Mouse (Mus musculus): ENCODE data around the gene Mrpl18. TPM values are rescaled to one million over a fixed set of nuclear protein-coding genes. Genes with fewer than 3 reads are reported as not detected.

Gene Mrpl18
- polyA plus RNA-seq, 1 experiment from 2014 or later, result 207 TPM

GRCm38 (mm10) chr17:12872275-12873028 lies 43.7 kb downstream of the Mrpl18 start:
- Histone ChIP-seq H3K36me3 (replicated peaks) (no peaks in the 10 kb centered on the region), H3K27ac (no peak overlapping the region), H3K4me3 (no peak overlapping the region), H3K27me3 (ENCODE audit: poor library complexity, severe bottlenecking) (peaks cover 11% of the 10 kb centered on the region; the same call in 1 of the 2 replicates), H3K9me3 (no peaks in the 10 kb centered on the region), H3K4me1 (peaks cover 12% of the 10 kb centered on the region; the same call in 1 of the 2 replicates)
- DNase-seq (ENCODE audit: extremely low spot score, low spot score), result no peak
- WGBS, result 73% methylated on average over 16 of the region's 16 CpGs

- no peaks in the 10 kb centered on the region for H3K36me3 ChIP-seq (replicated peaks)
- H3K27ac ChIP-seq, result no peak overlapping the region
Measured at GRCm38 (mm10) chr17:12868640-12869039, 47.5 kb downstream of the Mrpl18 start.

GRCm38 (mm10) chr17:12868043-12868442 lies 48.1 kb downstream of the Mrpl18 start, which contains the start of gene Mas1:
Mas1 (minus strand) TSS chr17:12868143.
- Histone ChIP-seq H3K36me3 (replicated peaks) (no peaks in the 10 kb centered on the region), H3K4me3 (no peak within 1 kb of the TSS), H3K4me1 (peaks cover 9% of the 10 kb centered on the region; the same call in 1 of the 2 replicates), H3K27me3 (ENCODE audit: poor library complexity, severe bottlenecking) (peaks cover 11% of the 10 kb centered on the region; the same call in 1 of the 2 replicates), H3K27ac (no peak within 1 kb of the TSS), H3K9me3 (no peaks in the 10 kb centered on the region)
- 63% methylated on average over 2 of the region's 2 CpGs for WGBS
- no peak for DNase-seq (ENCODE audit: extremely low spot score, low spot score)

More at GRCm38 (mm10) chr17:12868640-12869039, 47.5 kb downstream of the Mrpl18 start:
- no peak for DNase-seq (ENCODE audit: extremely low spot score, low spot score)
- H3K9me3 ChIP-seq, result no peaks in the 10 kb centered on the region
- H3K4me3 ChIP-seq, result no peak overlapping the region
- 46% methylated on average over 4 of the region's 4 CpGs for WGBS
- peaks cover 11% of the 10 kb centered on the region; the same call in 1 of the 2 replicates for H3K27me3 ChIP-seq (ENCODE audit: poor library complexity, severe bottlenecking)
- peaks cover 12% of the 10 kb centered on the region; the same call in 1 of the 2 replicates for H3K4me1 ChIP-seq

- peaks cover 3% of the 10 kb centered on the region; the same call in 1 of the 2 replicates for H3K27me3 ChIP-seq (ENCODE audit: poor library complexity, severe bottlenecking)
- H3K27ac ChIP-seq, result no peak overlapping the region
- H3K4me3 ChIP-seq, result no peak overlapping the region
- WGBS, result 89% methylated on average over 10 of the region's 10 CpGs
- H3K4me1 ChIP-seq, result peaks cover 9% of the 10 kb centered on the region; the same call in 1 of the 2 replicates
- no peaks in the 10 kb centered on the region for H3K9me3 ChIP-seq
- DNase-seq (ENCODE audit: extremely low spot score, low spot score), result no peak
- H3K36me3 ChIP-seq (replicated peaks), result no peaks in the 10 kb centered on the region
Measured at GRCm38 (mm10) chr17:12866853-12867252, 49.3 kb downstream of the Mrpl18 start.

- DNase-seq (ENCODE audit: extremely low spot score, low spot score), result no peak
- no peak overlapping the region for H3K4me3 ChIP-seq
- no peaks in the 10 kb centered on the region for H3K9me3 ChIP-seq
- no peak overlapping the region for H3K27ac ChIP-seq
- 64% methylated on average over 3 of the region's 3 CpGs for WGBS
- H3K27me3 ChIP-seq (ENCODE audit: poor library complexity, severe bottlenecking), result 0 out of 2 replicates have a peak, but pooled peaks cover 2% of the 10 kb centered on the region
- peaks cover 9% of the 10 kb centered on the region; the same call in 1 of the 2 replicates for H3K4me1 ChIP-seq
- no peaks in the 10 kb centered on the region for H3K36me3 ChIP-seq (replicated peaks)
Measured at GRCm38 (mm10) chr17:12865407-12865806, 50.7 kb downstream of the Mrpl18 start.

- H3K27ac ChIP-seq, result no peak overlapping the region
Measured at GRCm38 (mm10) chr17:12864111-12864510, 52.0 kb downstream of the Mrpl18 start.

More at GRCm38 (mm10) chr17:12864111-12864510, 52.0 kb downstream of the Mrpl18 start:
- Histone ChIP-seq H3K9me3 (no peaks in the 10 kb centered on the region), H3K36me3 (replicated peaks) (no peaks in the 10 kb centered on the region), H3K4me1 (peaks cover 5% of the 10 kb centered on the region; the same call in 1 of the 2 replicates), H3K27me3 (ENCODE audit: poor library complexity, severe bottlenecking) (no peaks in the 10 kb centered on the region), H3K4me3 (no peak overlapping the region)
- DNase-seq (ENCODE audit: extremely low spot score, low spot score), result no peak

Small RNAs within 50 kb of the gene (microRNA-seq; reads per million reads assigned to microRNA genes)
- gene Gm24085, result not detected

Other genes starting within 250 kb of the Mrpl18 start
- not detected in 2 replicates for gene Slc22a1, start 240.5 kb downstream of the Mrpl18 start, polyA plus RNA-seq (2016; fragmentation: Nextera tagmentation; extraction: Ambion mirVana)
- 20.0 and 20.5 TPM in 2 replicates for gene Igf2r, start 146.7 kb downstream of the Mrpl18 start, polyA plus RNA-seq (2016; fragmentation: Nextera tagmentation; extraction: Ambion mirVana)
- 0.49 and 0.51 TPM in 2 replicates for gene Mas1, start 48.2 kb downstream of the Mrpl18 start, polyA plus RNA-seq (2016; fragmentation: Nextera tagmentation; extraction: Ambion mirVana)
- not detected in 2 replicates for gene Mrgprh, start 40.3 kb downstream of the Mrpl18 start, polyA plus RNA-seq (2016; fragmentation: Nextera tagmentation; extraction: Ambion mirVana)
- gene Pnldc1, start 6.1 kb downstream of the Mrpl18 start, polyA plus RNA-seq (2016; fragmentation: Nextera tagmentation; extraction: Ambion mirVana), result 1.3 and 2.7 TPM in 2 replicates
- gene Tcp1, start 644 bp downstream of the Mrpl18 start, polyA plus RNA-seq (2016; fragmentation: Nextera tagmentation; extraction: Ambion mirVana), result 533 and 536 TPM in 2 replicates
- gene Acat3, start 24.3 kb upstream of the Mrpl18 start, polyA plus RNA-seq (2016; fragmentation: Nextera tagmentation; extraction: Ambion mirVana), result 1.5 and 2.0 TPM in 2 replicates
- 396 and 405 TPM in 2 replicates for gene Acat2, start 44.4 kb upstream of the Mrpl18 start, polyA plus RNA-seq (2016; fragmentation: Nextera tagmentation; extraction: Ambion mirVana)
- gene Wtap, start 77.8 kb upstream of the Mrpl18 start, polyA plus RNA-seq (2016; fragmentation: Nextera tagmentation; extraction: Ambion mirVana), result 140 and 149 TPM in 2 replicates
- 109 TPM in 2 replicates for gene Sod2, start 90.5 kb upstream of the Mrpl18 start, polyA plus RNA-seq (2016; fragmentation: Nextera tagmentation; extraction: Ambion mirVana)
- gene Gpr31b, start 136.0 kb upstream of the Mrpl18 start, polyA plus RNA-seq (2016; fragmentation: Nextera tagmentation; extraction: Ambion mirVana), result not detected in 2 replicates
- not detected in 2 replicates for gene Tcp10b, start 144.8 kb upstream of the Mrpl18 start, polyA plus RNA-seq (2016; fragmentation: Nextera tagmentation; extraction: Ambion mirVana)
- not detected in 2 replicates for gene Unc93a, start 215.5 kb upstream of the Mrpl18 start, polyA plus RNA-seq (2016; fragmentation: Nextera tagmentation; extraction: Ambion mirVana)

Data from forebrain, embryonic 10.5 days (tissue).